Mouse (Mus musculus): ENCODE measurements around the gene Hist1h2bc. TPM values are rescaled to one million over a fixed set of nuclear protein-coding genes. Genes with fewer than 3 reads are reported as not detected.
A peak's percentile ranks its signal among the peaks of the same experiment; 100 is the strongest.

The Hist1h2bc gene
- polyA plus RNA-seq, 1 experiment from 2014 or later, result 27.2 TPM

GRCm38 (mm10) chr13:23725213-23725612 is 41.2 kb downstream of the Hist1h2bc start:
- no CpG with 5 or more reads among the region's 1 CpGs for WGBS
- H3K27ac ChIP-seq (ENCODE audit: low read length), result no peak overlapping the region
- H3K9ac ChIP-seq (replicated peaks; ENCODE audit: low read depth, low read length), result no peak overlapping the region
- no peaks in the 10 kb centered on the region for H3K9me3 ChIP-seq (ENCODE audit: control insufficient read depth, low read length)
- no peak overlapping the region for H3K4me3 ChIP-seq (replicated peaks; ENCODE audit: low read length)
- H3K27me3 ChIP-seq (replicated peaks; ENCODE audit: control insufficient read depth, insufficient read depth, low read length), result no peaks in the 10 kb centered on the region
- H3K4me1 ChIP-seq (replicated peaks; ENCODE audit: control insufficient read depth, insufficient read depth, low read length), result no peaks in the 10 kb centered on the region
- H3K36me3 ChIP-seq (ENCODE audit: control insufficient read depth, insufficient read depth), result no peaks in the 10 kb centered on the region
- no peak overlapping the region for H3K4me2 ChIP-seq (ENCODE audit: low read length)
- ATAC-seq, result no peak

GRCm38 (mm10) chr13:23728472-23729191 is 44.6 kb downstream of the Hist1h2bc start:
- no peaks in the 10 kb centered on the region for H3K27me3 ChIP-seq (replicated peaks; ENCODE audit: control insufficient read depth, insufficient read depth, low read length)
- ATAC-seq, result no peak
- no peak overlapping the region for H3K9ac ChIP-seq (replicated peaks; ENCODE audit: low read depth, low read length)
- WGBS, result 91% methylated on average over 18 of the region's 18 CpGs
- H3K9me3 ChIP-seq (ENCODE audit: control insufficient read depth, low read length), result no peaks in the 10 kb centered on the region
- no peak overlapping the region for H3K4me2 ChIP-seq (ENCODE audit: low read length)
- no peak overlapping the region for H3K27ac ChIP-seq (ENCODE audit: low read length)
- no peak overlapping the region for H3K4me3 ChIP-seq (replicated peaks; ENCODE audit: low read length)
- H3K4me1 ChIP-seq (replicated peaks; ENCODE audit: control insufficient read depth, insufficient read depth, low read length), result no peaks in the 10 kb centered on the region
- no peaks in the 10 kb centered on the region for H3K36me3 ChIP-seq (ENCODE audit: control insufficient read depth, insufficient read depth)

GRCm38 (mm10) chr13:23729192-23729525 is 45.2 kb downstream of the Hist1h2bc start:
- 90% methylated on average over 9 of the region's 9 CpGs for WGBS
- ATAC-seq, result no peak
- Histone ChIP-seq H3K4me2 (ENCODE audit: low read length) (no peak overlapping the region), H3K9me3 (ENCODE audit: control insufficient read depth, low read length) (no peaks in the 10 kb centered on the region), H3K9ac (replicated peaks; ENCODE audit: low read depth, low read length) (no peak overlapping the region), H3K27ac (ENCODE audit: low read length) (no peak overlapping the region), H3K4me1 (replicated peaks; ENCODE audit: control insufficient read depth, insufficient read depth, low read length) (no peaks in the 10 kb centered on the region), H3K27me3 (replicated peaks; ENCODE audit: control insufficient read depth, insufficient read depth, low read length) (no peaks in the 10 kb centered on the region), H3K36me3 (ENCODE audit: control insufficient read depth, insufficient read depth) (no peaks in the 10 kb centered on the region), H3K4me3 (replicated peaks; ENCODE audit: low read length) (no peak overlapping the region)

- H3K4me3 ChIP-seq (replicated peaks; ENCODE audit: low read length), result no peak overlapping the region
- H3K36me3 ChIP-seq (ENCODE audit: control insufficient read depth, insufficient read depth), result no peaks in the 10 kb centered on the region
- no peaks in the 10 kb centered on the region for H3K4me1 ChIP-seq (replicated peaks; ENCODE audit: control insufficient read depth, insufficient read depth, low read length)
- no peak for ATAC-seq
- H3K27me3 ChIP-seq (replicated peaks; ENCODE audit: control insufficient read depth, insufficient read depth, low read length), result no peaks in the 10 kb centered on the region
- 93% methylated on average over 5 of the region's 5 CpGs for WGBS
- H3K9ac ChIP-seq (replicated peaks; ENCODE audit: low read depth, low read length), result no peak overlapping the region
- no peak overlapping the region for H3K27ac ChIP-seq (ENCODE audit: low read length)
- no peaks in the 10 kb centered on the region for H3K9me3 ChIP-seq (ENCODE audit: control insufficient read depth, low read length)
- H3K4me2 ChIP-seq (ENCODE audit: low read length), result no peak overlapping the region
Observed at GRCm38 (mm10) chr13:23729706-23730105, 45.7 kb downstream of the Hist1h2bc start.

- no peak overlapping the region for H3K4me3 ChIP-seq (replicated peaks; ENCODE audit: low read length)
- no peak overlapping the region for H3K27ac ChIP-seq (ENCODE audit: low read length)
- WGBS, result 55% methylated on average over 8 of the region's 8 CpGs
- no peak overlapping the region for H3K4me2 ChIP-seq (ENCODE audit: low read length)
- no peaks in the 10 kb centered on the region for H3K27me3 ChIP-seq (replicated peaks; ENCODE audit: control insufficient read depth, insufficient read depth, low read length)
- H3K36me3 ChIP-seq (ENCODE audit: control insufficient read depth, insufficient read depth), result no peaks in the 10 kb centered on the region
- H3K9ac ChIP-seq (replicated peaks; ENCODE audit: low read depth, low read length), result no peak overlapping the region
- ATAC-seq, result no peak
- no peaks in the 10 kb centered on the region for H3K9me3 ChIP-seq (ENCODE audit: control insufficient read depth, low read length)
- no peaks in the 10 kb centered on the region for H3K4me1 ChIP-seq (replicated peaks; ENCODE audit: control insufficient read depth, insufficient read depth, low read length)
Observed at GRCm38 (mm10) chr13:23730479-23730878, 46.5 kb downstream of the Hist1h2bc start.

- WGBS, result 25% methylated on average over 8 of the region's 8 CpGs
- Histone ChIP-seq H3K36me3 (ENCODE audit: control insufficient read depth, insufficient read depth) (no peaks in the 10 kb centered on the region), H3K9ac (replicated peaks; ENCODE audit: low read depth, low read length) (no peak overlapping the region), H3K4me1 (replicated peaks; ENCODE audit: control insufficient read depth, insufficient read depth, low read length) (no peaks in the 10 kb centered on the region), H3K27ac (ENCODE audit: low read length) (no peak overlapping the region), H3K27me3 (replicated peaks; ENCODE audit: control insufficient read depth, insufficient read depth, low read length) (no peaks in the 10 kb centered on the region), H3K4me3 (replicated peaks; ENCODE audit: low read length) (no peak overlapping the region), H3K4me2 (ENCODE audit: low read length) (no peak overlapping the region), H3K9me3 (ENCODE audit: control insufficient read depth, low read length) (no peaks in the 10 kb centered on the region)
- ATAC-seq, result peak; percentile 62
Observed at GRCm38 (mm10) chr13:23732156-23732804, 48.3 kb downstream of the Hist1h2bc start.

- no peak overlapping the region for H3K9ac ChIP-seq (replicated peaks; ENCODE audit: low read depth, low read length)
- no peaks in the 10 kb centered on the region for H3K27me3 ChIP-seq (replicated peaks; ENCODE audit: control insufficient read depth, insufficient read depth, low read length)
- no peak for ATAC-seq
- no peak overlapping the region for H3K4me2 ChIP-seq (ENCODE audit: low read length)
- H3K4me3 ChIP-seq (replicated peaks; ENCODE audit: low read length), result no peak overlapping the region
- 82% methylated on average over 5 of the region's 5 CpGs for WGBS
- H3K27ac ChIP-seq (ENCODE audit: low read length), result no peak overlapping the region
- H3K4me1 ChIP-seq (replicated peaks; ENCODE audit: control insufficient read depth, insufficient read depth, low read length), result peaks cover 16% of the 10 kb centered on the region
- H3K9me3 ChIP-seq (ENCODE audit: control insufficient read depth, low read length), result no peaks in the 10 kb centered on the region
- H3K36me3 ChIP-seq (ENCODE audit: control insufficient read depth, insufficient read depth), result no peaks in the 10 kb centered on the region
Observed at GRCm38 (mm10) chr13:23737091-23737490, 53.1 kb downstream of the Hist1h2bc start.

- Histone ChIP-seq H3K9ac (replicated peaks; ENCODE audit: low read depth, low read length) (peak overlapping the region; percentile 34; the same call in 1 of the 2 replicates), H3K36me3 (ENCODE audit: control insufficient read depth, insufficient read depth) (no peaks in the 10 kb centered on the region), H3K4me1 (replicated peaks; ENCODE audit: control insufficient read depth, insufficient read depth, low read length) (peaks cover 16% of the 10 kb centered on the region), H3K4me3 (replicated peaks; ENCODE audit: low read length) (peak overlapping the region; percentile 67), H3K4me2 (ENCODE audit: low read length) (peak overlapping the region; percentile 97), H3K9me3 (ENCODE audit: control insufficient read depth, low read length) (no peaks in the 10 kb centered on the region), H3K27ac (ENCODE audit: low read length) (peak overlapping the region; percentile 90), H3K27me3 (replicated peaks; ENCODE audit: control insufficient read depth, insufficient read depth, low read length) (no peaks in the 10 kb centered on the region)
- no peak for ATAC-seq
- WGBS, result 25% methylated on average over 4 of the region's 4 CpGs
Observed at GRCm38 (mm10) chr13:23738041-23738440, 54.0 kb downstream of the Hist1h2bc start.

- peak within 1 kb of the TSS; percentile 90 for H3K27ac ChIP-seq (ENCODE audit: low read length)
- ATAC-seq, result peak; percentile 95
- H3K4me2 ChIP-seq (ENCODE audit: low read length), result peak within 1 kb of the TSS; percentile 97
Observed at GRCm38 (mm10) chr13:23738677-23739068, 54.7 kb downstream of the Hist1h2bc start, which contains the start of gene Hist1h1c. Hist1h1c (plus strand) TSS chr13:23738808.

More at GRCm38 (mm10) chr13:23738677-23739068, 54.7 kb downstream of the Hist1h2bc start, which contains the start of gene Hist1h1c:
- WGBS, result under 1% methylated on average over 30 of the region's 38 CpGs
- peak within 1 kb of the TSS; percentile 58 for H3K9ac ChIP-seq (replicated peaks; ENCODE audit: low read depth, low read length)
- H3K36me3 ChIP-seq (ENCODE audit: control insufficient read depth, insufficient read depth), result no peaks in the 10 kb centered on the region
- H3K4me3 ChIP-seq (replicated peaks; ENCODE audit: low read length), result peak within 1 kb of the TSS; percentile 67
- H3K27me3 ChIP-seq (replicated peaks; ENCODE audit: control insufficient read depth, insufficient read depth, low read length), result no peaks in the 10 kb centered on the region
- H3K4me1 ChIP-seq (replicated peaks; ENCODE audit: control insufficient read depth, insufficient read depth, low read length), result peaks cover 16% of the 10 kb centered on the region
- H3K9me3 ChIP-seq (ENCODE audit: control insufficient read depth, low read length), result no peaks in the 10 kb centered on the region
